Mouse (Mus musculus) heart, embryonic 16.5 days (tissue): Measurements from ENCODE around the gene Grpel1. TPM values are rescaled to one million over a fixed set of nuclear protein-coding genes. Genes with fewer than 3 reads are reported as not detected.

Experiments used
- ATAC-seq: fragments of 200-750 bp; cut with Nextera tagmentation; replicated peaks from 2 replicates; pipeline ENCODE4 v1.8.0; 2017; ENCODE audit warnings: moderate number of reproducible peaks; ENCODE audit not compliant: insufficient read depth, low FRiP score; ENCODE audit errors: extremely low read depth
- H3K27ac ChIP-seq: fragments of 300-500 bp; sonication (generic); 2 replicates; pipeline ENCODE4 v1.5.1; 2014; ENCODE audit warnings: mild to moderate bottlenecking, low read length, control low read depth, moderate library complexity
- H3K27me3 ChIP-seq: fragments of 300-500 bp; sonication (generic); 2 replicates; pipeline ENCODE4 v1.6.1; 2014; ENCODE audit warnings: low read length, mixed read lengths; ENCODE audit not compliant: control insufficient read depth, insufficient read depth
- H3K36me3 ChIP-seq: fragments of 300-500 bp; sonication (generic); 2 replicates; pipeline ENCODE4 v1.6.1; 2014; ENCODE audit not compliant: control insufficient read depth, insufficient read depth
- H3K4me1 ChIP-seq: fragments of 300-500 bp; sonication (generic); 2 replicates; pipeline ENCODE4 v1.6.1; 2014; ENCODE audit warnings: low read length, mixed read lengths; ENCODE audit not compliant: control insufficient read depth, insufficient read depth
- H3K4me2 ChIP-seq: fragments of 300-500 bp; sonication (generic); 2 replicates; pipeline ENCODE4 v1.6.1; 2014; ENCODE audit warnings: low read depth, mild to moderate bottlenecking, control low read depth, low read length
- H3K4me3 ChIP-seq: fragments of 300-500 bp; sonication (generic); 2 replicates; pipeline ENCODE4 v1.5.1; 2014; ENCODE audit warnings: mild to moderate bottlenecking, control low read depth, low read length
- H3K9ac ChIP-seq: fragments of 300-500 bp; sonication (generic); 2 replicates; pipeline ENCODE4 v1.6.1; 2014; ENCODE audit warnings: low read length, control low read depth
- H3K9me3 ChIP-seq: fragments of 300-500 bp; sonication (generic); replicated peaks from 2 replicates; pipeline ENCODE4 v1.6.1; 2016; ENCODE audit warnings: low read length; ENCODE audit not compliant: control insufficient read depth
- WGBS: fragments of 180-500 bp; shearing (Covaris S2); extraction: QIAGEN DNeasy Blood & Tissue Kit; methylation state at CpG from one replicate; pipeline ENCODE4 v1.1.7; 2014; 5-methylcytosine and 5-hydroxymethylcytosine counted together
- polyA plus RNA-seq: library from polyadenylated mRNA; unstranded; fragments of >200 nt; fragmentation: Nextera tagmentation; extraction: Ambion mirVana; gene quantifications from 2 replicates; pipeline ENCODE4 v1.2.1, GENCODE M21; 2015

Gene Grpel1
- polyA plus RNA-seq, 1 experiment from 2014 or later = 68.4 TPM

DNA sequence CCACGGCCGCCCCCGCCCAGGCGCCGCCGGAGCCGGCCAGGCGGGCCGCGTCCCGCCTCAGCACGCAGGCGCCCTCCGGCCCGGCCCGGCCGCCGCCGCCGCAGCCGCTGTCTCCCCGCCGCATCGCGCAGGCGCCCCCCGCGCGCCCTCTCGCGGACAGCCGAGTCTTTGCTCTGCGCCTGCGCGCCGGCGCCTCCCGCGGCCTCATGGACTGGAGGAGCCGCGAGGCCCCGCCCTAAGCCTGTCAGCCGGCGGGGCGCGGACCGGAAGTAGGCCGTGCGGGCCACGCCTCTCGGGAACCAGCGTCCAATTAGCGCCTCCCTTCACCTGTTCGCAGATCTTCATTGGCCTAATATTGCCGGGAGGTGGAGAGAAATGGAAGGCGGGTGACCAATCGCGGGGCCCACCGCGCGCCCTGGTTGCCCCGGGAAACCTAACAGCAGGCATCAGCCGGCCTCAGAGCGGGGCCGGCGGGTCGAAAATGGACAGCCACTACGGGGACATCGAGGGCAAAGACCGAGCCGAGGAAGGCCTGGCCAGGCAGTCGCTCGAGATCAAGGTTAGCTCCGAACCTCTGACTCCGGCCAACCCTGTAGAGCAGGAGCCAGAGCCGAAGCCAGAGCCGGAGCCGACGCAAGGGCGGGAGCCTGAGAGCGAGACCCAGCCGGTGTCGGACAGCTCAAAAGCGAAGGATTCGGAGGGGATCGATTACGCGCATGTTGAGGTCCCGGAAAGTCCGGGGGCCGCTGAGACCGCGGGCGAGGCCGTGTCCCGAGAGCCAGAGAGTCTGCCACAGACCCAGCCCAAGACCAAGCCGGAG, 19.6 kb downstream of the Grpel1 start, which contains the start of the genes Tada2b and Ccdc96:
TSS of gene Tada2b (minus strand) at position 115 of the 820 bp plus-strand sequence.
TSS of gene Ccdc96 (plus strand) at position 418 of the 820 bp plus-strand sequence.
- H3K4me1 ChIP-seq = peaks cover 26% of the 10 kb centered on the region
- peak within 1 kb of the TSS; percentile 77 for H3K27ac ChIP-seq
- peak within 1 kb of the TSS; percentile 97 for H3K4me2 ChIP-seq
- H3K4me3 ChIP-seq = peak within 1 kb of the TSS; percentile 96
- WGBS = under 1% methylated on average over 90 of the region's 97 CpGs
- peak within 1 kb of the TSS; percentile 96 for H3K9ac ChIP-seq
- no peaks in the 10 kb centered on the region for H3K36me3 ChIP-seq
- peaks cover 10% of the 10 kb centered on the region; the same call in 1 of the 2 replicates for H3K27me3 ChIP-seq
- ATAC-seq = peak; percentile 99
- no peaks in the 10 kb centered on the region for H3K9me3 ChIP-seq

DNA sequence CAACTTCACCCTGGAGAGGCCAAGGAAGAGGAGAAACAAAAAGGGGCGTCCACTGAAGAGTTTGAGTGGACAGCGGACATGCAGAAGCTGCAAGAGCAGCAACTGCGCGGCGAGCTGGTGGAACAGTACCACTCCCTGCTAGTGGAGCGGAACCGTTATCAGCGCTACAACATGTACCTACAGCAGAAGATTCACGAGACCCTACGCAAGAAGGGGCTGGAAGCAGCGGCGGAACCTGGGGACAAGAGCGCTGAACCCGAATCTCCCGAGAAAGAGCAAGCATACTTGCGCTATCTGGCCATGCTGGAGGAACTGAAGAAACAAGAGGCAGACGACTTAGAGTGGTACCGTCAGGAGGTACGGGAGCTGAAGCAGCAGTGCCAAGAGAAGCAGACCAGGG, 20.5 kb downstream of the Grpel1 start:
- Histone ChIP-seq H3K4me3 (peak overlapping the region; percentile 62), H3K27ac (no peak overlapping the region), H3K9ac (no peak overlapping the region; the same call in 1 of the 2 replicates), H3K4me1 (peaks cover 20% of the 10 kb centered on the region), H3K9me3 (no peaks in the 10 kb centered on the region), H3K27me3 (peaks cover 10% of the 10 kb centered on the region; the same call in 1 of the 2 replicates), H3K4me2 (peak overlapping the region; percentile 97), H3K36me3 (no peaks in the 10 kb centered on the region)
- no peak for ATAC-seq
- 26% methylated on average over 19 of the region's 19 CpGs for WGBS

DNA sequence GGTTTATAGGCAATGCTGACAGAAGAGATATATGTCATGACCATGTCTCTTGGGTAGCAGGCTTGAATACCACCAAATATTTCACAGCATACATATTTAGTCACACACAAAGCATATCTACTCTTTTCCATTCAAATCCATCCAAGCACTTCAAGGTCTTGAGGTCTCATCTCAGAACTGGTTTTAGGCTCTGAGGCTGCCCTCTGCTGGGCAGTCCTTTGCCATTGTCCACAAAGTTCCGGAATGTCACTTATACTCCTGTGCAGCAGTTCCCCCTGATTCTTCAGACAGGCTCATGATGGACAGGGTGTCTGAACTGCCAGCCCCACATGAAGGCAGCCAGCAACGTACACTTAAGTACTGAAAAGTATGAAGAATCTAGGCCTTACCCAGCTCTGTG, 24.4 kb downstream of the Grpel1 start:
- H3K27ac ChIP-seq = no peak overlapping the region
- no peak overlapping the region for H3K4me2 ChIP-seq
- no peaks in the 10 kb centered on the region for H3K9me3 ChIP-seq
- H3K4me1 ChIP-seq = peaks cover 8% of the 10 kb centered on the region
- H3K4me3 ChIP-seq = no peak overlapping the region
- H3K9ac ChIP-seq = no peak overlapping the region
- no peak for ATAC-seq
- WGBS = 42% methylated on average over 2 of the region's 2 CpGs
- peaks cover 12% of the 10 kb centered on the region; the same call in 1 of the 2 replicates for H3K36me3 ChIP-seq
- H3K27me3 ChIP-seq = peaks cover 10% of the 10 kb centered on the region; the same call in 1 of the 2 replicates

DNA sequence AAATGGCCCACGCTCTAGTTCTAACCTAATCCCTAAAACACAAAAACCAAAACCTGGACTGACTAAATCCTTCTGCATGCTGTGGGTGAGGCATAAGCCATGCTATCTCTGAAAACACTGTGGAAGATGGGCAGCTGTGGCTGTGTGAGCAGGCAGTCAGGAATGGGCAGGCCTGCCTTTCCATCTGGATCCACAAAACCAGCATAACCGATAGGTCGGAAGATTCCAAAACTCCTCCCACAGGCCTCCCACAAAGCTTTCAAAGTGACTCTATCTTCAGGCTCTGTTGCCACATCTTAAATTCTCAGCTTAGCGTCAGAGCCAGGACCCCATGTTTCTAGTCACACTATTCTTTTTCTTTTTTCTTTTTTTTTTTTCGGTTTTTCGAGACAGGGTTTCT, 29.1 kb downstream of the Grpel1 start:
- Histone ChIP-seq H3K9me3 (no peaks in the 10 kb centered on the region), H3K4me1 (no peaks in the 10 kb centered on the region), H3K27ac (no peak overlapping the region), H3K27me3 (no peaks in the 10 kb centered on the region), H3K36me3 (peaks cover 25% of the 10 kb centered on the region), H3K4me3 (no peak overlapping the region), H3K9ac (no peak overlapping the region), H3K4me2 (no peak overlapping the region)
- ATAC-seq = no peak
- WGBS = 80% methylated on average over 6 of the region's 6 CpGs

DNA sequence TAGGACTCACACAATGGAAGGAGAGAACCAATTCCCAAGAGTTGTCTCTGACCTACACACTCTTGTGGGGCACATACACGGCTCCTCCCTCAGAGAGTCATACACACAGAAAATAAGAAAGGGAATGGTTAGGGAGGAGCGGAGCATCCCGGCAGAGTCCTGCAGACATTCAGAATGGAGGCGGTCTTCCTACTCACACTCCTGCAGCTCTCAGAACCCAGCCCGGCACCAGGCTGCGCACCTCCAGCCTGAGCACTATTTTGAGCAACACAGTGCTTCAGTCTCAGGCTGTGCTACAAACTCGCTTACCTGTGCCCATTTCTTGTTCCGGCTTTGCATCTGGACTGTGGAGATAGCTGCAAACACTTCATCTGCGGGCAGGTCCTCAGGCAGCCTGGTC, 29.9 kb downstream of the Grpel1 start:
- Histone ChIP-seq H3K9me3 (no peaks in the 10 kb centered on the region), H3K36me3 (peaks cover 25% of the 10 kb centered on the region), H3K27ac (no peak overlapping the region), H3K4me2 (no peak overlapping the region), H3K27me3 (no peaks in the 10 kb centered on the region), H3K4me3 (no peak overlapping the region), H3K4me1 (no peaks in the 10 kb centered on the region), H3K9ac (no peak overlapping the region)
- ATAC-seq = no peak
- WGBS = 93% methylated on average over 9 of the region's 9 CpGs

DNA sequence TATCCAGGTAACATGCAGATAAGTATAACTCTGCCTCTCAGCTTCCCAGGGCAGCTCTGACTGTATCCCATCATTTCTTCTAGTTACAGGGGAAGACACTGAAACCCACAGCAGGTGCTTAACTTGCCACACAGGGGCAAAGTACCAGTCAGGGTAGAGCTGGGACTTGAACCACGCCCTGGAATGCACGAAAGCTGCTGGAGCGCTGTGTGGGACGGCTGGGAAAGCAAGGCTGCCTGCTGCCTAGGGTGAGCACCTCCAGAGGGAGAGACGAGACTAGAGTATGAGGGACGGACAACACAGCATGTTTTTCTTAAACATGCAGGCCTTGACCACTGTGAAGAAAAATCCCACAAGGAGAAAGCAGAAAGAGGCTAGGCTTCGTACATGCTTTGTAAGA, 40.4 kb downstream of the Grpel1 start:
- Histone ChIP-seq H3K4me3 (no peak overlapping the region), H3K36me3 (peaks cover 24% of the 10 kb centered on the region), H3K9me3 (no peaks in the 10 kb centered on the region), H3K9ac (no peak overlapping the region), H3K27me3 (no peaks in the 10 kb centered on the region), H3K27ac (no peak overlapping the region), H3K4me2 (no peak overlapping the region), H3K4me1 (no peaks in the 10 kb centered on the region)
- 88% methylated on average over 7 of the region's 7 CpGs for WGBS
- ATAC-seq = no peak

DNA sequence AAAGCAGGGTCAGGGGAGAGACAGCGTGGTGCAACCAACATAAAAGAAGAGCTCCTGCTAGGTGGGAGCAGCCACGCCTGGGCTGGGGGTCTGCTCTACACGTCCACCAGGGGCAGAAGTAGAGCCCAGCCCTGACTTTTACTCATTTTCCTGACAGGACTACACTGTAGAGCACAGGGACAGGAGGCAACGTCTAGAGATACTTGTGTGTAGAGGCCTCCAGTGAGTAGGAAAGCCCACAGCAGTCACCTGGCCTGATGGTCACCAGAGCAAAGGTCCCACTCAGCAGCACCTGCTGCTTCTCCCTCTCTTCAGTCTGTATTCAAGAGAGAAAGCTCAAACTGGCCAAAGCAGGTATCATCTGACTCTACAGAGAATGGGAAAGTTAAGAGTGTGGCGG, 40.8 kb downstream of the Grpel1 start:
- no peak overlapping the region for H3K9ac ChIP-seq
- H3K4me2 ChIP-seq = no peak overlapping the region
- H3K4me3 ChIP-seq = no peak overlapping the region
- H3K4me1 ChIP-seq = no peaks in the 10 kb centered on the region
- no peaks in the 10 kb centered on the region for H3K9me3 ChIP-seq
- no peak overlapping the region for H3K27ac ChIP-seq
- 82% methylated on average over 5 of the region's 5 CpGs for WGBS
- ATAC-seq = no peak
- no peaks in the 10 kb centered on the region for H3K27me3 ChIP-seq
- peaks cover 24% of the 10 kb centered on the region for H3K36me3 ChIP-seq

DNA sequence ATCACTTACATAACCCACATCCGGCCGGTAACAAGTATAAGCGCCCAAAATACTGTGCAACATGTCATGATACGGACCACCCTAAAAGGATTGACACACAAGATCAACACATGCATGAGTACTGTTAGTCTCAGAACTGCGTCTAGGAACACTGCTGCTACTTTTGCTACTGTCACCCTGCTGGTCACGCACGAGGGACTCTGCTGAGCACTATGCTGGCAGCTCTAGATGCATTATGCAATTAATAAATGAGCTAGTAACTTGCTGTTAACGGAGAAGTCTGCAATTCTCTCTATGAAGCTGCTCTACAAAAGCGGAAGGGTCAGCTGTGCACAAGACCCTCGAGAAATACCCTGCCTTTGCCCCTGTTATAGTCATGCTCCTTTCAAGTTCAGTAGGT, 43.6 kb downstream of the Grpel1 start:
- WGBS = 92% methylated on average over 10 of the region's 10 CpGs
- ATAC-seq = no peak

DNA sequence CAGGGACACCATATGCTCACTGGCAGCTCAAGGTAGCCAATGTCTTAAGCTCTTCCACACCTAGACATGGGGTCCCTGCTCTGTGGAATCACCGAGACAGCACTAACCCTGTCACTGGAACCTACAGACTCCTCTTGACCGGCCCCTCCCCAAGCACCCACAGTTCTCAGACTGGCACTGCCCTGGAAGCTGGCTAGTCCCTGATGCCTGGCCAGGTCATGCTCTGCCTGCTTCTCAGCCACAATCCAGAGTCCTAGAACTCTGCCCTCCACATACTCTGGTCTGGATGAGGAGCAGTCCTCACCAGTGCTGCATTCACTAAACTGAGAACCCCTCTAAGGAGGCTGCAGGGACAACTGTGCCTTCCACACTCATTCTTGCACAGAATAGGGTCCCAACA, 46.2 kb downstream of the Grpel1 start:
- no peak overlapping the region for H3K4me3 ChIP-seq
- no peak overlapping the region for H3K27ac ChIP-seq
- no peak overlapping the region for H3K4me2 ChIP-seq
- no peaks in the 10 kb centered on the region for H3K9me3 ChIP-seq
- ATAC-seq = no peak
- H3K36me3 ChIP-seq = peaks cover 21% of the 10 kb centered on the region; the same call in 1 of the 2 replicates
- WGBS = 90% methylated on average over 2 of the region's 2 CpGs
- no peaks in the 10 kb centered on the region for H3K4me1 ChIP-seq
- H3K9ac ChIP-seq = no peak overlapping the region
- no peaks in the 10 kb centered on the region for H3K27me3 ChIP-seq

More for the DNA sequence above, 43.6 kb downstream of the Grpel1 start:
- H3K4me2 ChIP-seq = no peak overlapping the region
- no peaks in the 10 kb centered on the region for H3K27me3 ChIP-seq
- no peak overlapping the region for H3K4me3 ChIP-seq
- no peaks in the 10 kb centered on the region for H3K9me3 ChIP-seq
- H3K27ac ChIP-seq = no peak overlapping the region
- no peak overlapping the region for H3K9ac ChIP-seq
- H3K4me1 ChIP-seq = no peaks in the 10 kb centered on the region
- peaks cover 24% of the 10 kb centered on the region for H3K36me3 ChIP-seq
